In genomic region chr16:32214156-32214555, GRCm38 (mm10) we compare ENCODE assay signal across 22 mouse cellular contexts. TPM values are rescaled to one million over a fixed set of nuclear protein-coding genes. Genes with fewer than 3 reads are reported as not detected.
DNase-seq lines count a peak whose midpoint lies in the region; ATAC-seq and TF ChIP-seq lines count a peak whose summit lies in the region.
"Had no signal": no experiment of that assay in that cellular context is flagged by ENCODE, and none has a peak within 500 bp of the region (broad histone marks: within the 10 kb centered on the region; RNA-seq: fewer than 3 reads in every experiment).

No protein-coding gene starts in this region.

- H3K4me3 ChIP-seq in heart, adult 2 months, result no peak overlapping the region
- H3K4me3 ChIP-seq in heart, embryonic 16.5 days (ENCODE audit: low read length), result no peak overlapping the region
- H3K4me3 ChIP-seq: embryonic facial prominence, embryonic 10.5 days; hindbrain, embryonic 12.5 days had no signal

- no peaks in the 10 kb centered on the region for H3K79me2 ChIP-seq in heart, adult 2 months (replicated peaks; ENCODE audit: control insufficient read depth, insufficient read depth, low read length)

- H3K4me2 ChIP-seq in heart, embryonic 16.5 days (ENCODE audit: low read depth, low read length), result no peak overlapping the region
- H3K4me2 ChIP-seq: hindbrain, embryonic 12.5 days had no signal

- peak overlapping the region; percentile 28 for H3K27ac ChIP-seq in heart, adult 2 months
- H3K27ac ChIP-seq in heart, embryonic 16.5 days (ENCODE audit: low read length), result 0 out of 2 replicates have a peak overlapping the region, but pooled peaks have one; percentile 14
- H3K27ac ChIP-seq: embryonic facial prominence, embryonic 10.5 days; hindbrain, embryonic 12.5 days had no signal

- intact Hi-C loops in heart, adult 2 months (cut with DNase I), result loop anchor here (5.0 kb wide), 1 partner anchor 58 kb away; the partner anchor contains the start of gene Smco1
- intact Hi-C loops in heart, postnatal 10 days (cut with DNase I), result no loop called here

- TF ChIP-seq CTCF in heart, adult 2 months (IDR thresholded peaks at IDR 0.05), result no peak

- no peaks in the 10 kb centered on the region for H3K27me3 ChIP-seq in heart, adult 2 months (ENCODE audit: control insufficient read depth, insufficient read depth, low read length)
- H3K27me3 ChIP-seq in heart, embryonic 16.5 days (ENCODE audit: control insufficient read depth, insufficient read depth, low read length), result no peaks in the 10 kb centered on the region
- H3K27me3 ChIP-seq: hindbrain, embryonic 12.5 days had no signal

- peaks cover 10% of the 10 kb centered on the region for H3K9me3 ChIP-seq in heart, embryonic 16.5 days (replicated peaks; ENCODE audit: control insufficient read depth, low read length)

- H3K4me1 ChIP-seq in heart, adult 2 months (ENCODE audit: control insufficient read depth, insufficient read depth, low read length), result no peaks in the 10 kb centered on the region; the same call in 1 of the 2 replicates
- H3K4me1 ChIP-seq in heart, embryonic 16.5 days (ENCODE audit: control insufficient read depth, insufficient read depth, low read length), result peaks cover 5% of the 10 kb centered on the region; the same call in 1 of the 2 replicates
- H3K4me1 ChIP-seq: embryonic facial prominence, embryonic 10.5 days; hindbrain, embryonic 12.5 days had no signal

- TF ChIP-seq EP300 in heart, adult 2 months (IDR thresholded peaks at IDR 0.05; ENCODE audit: insufficient read depth, low read depth, low read length), result no peak

- peak in 1 of 2 experiments; percentile 28 for DNase-seq in heart, adult 2 months
- no peak for DNase-seq in heart, postnatal 4 days
- no peak for DNase-seq in heart, postnatal 10 days
- DNase-seq in right cerebral cortex, adult 18-20 months, result peak; percentile 23
- no peak for DNase-seq in right cerebral cortex, postnatal 14 days
- DNase-seq: adrenal gland, adult 2 months; adrenal gland, postnatal 25 days; cerebellum, adult 2 months; cerebellum, postnatal 10 days; gastrocnemius, postnatal 25 days; kidney, adult 8-10 months had no signal

- H3K9ac ChIP-seq in heart, adult 2 months (ENCODE audit: low read depth, low read length), result no peak overlapping the region
- H3K9ac ChIP-seq in heart, embryonic 16.5 days (ENCODE audit: low read length), result no peak overlapping the region
- H3K9ac ChIP-seq: hindbrain, embryonic 12.5 days had no signal

- no peak for TF ChIP-seq POLR2A in heart, adult 2 months (IDR thresholded peaks at IDR 0.05; ENCODE audit: insufficient read depth, low read depth, low read length)

- H3K36me3 ChIP-seq in heart, adult 2 months (ENCODE audit: control insufficient read depth, insufficient read depth, low read length), result no peaks in the 10 kb centered on the region
- no peaks in the 10 kb centered on the region for H3K36me3 ChIP-seq in heart, embryonic 16.5 days (ENCODE audit: control insufficient read depth, insufficient read depth)
- H3K36me3 ChIP-seq: embryonic facial prominence, embryonic 10.5 days; hindbrain, embryonic 12.5 days had no signal

- ATAC-seq in heart, embryonic 16.5 days (replicated peaks; ENCODE audit: extremely low read depth, insufficient read depth, low FRiP score), result no peak
- ATAC-seq: forebrain, embryonic 14.5 days; hindbrain, embryonic 16.5 days; inflammation-experienced regulatory T-cells, adult 6 months; intestine, postnatal 0 days had no signal

RNA-seq across cellular contexts. Expression of gene Fbxo45, which starts 32.8 kb away (rescaled TPM):
- 10 to 100 TPM; 10.8 to 13.5 TPM for total RNA-seq in heart, adult 2 months (2021)
- 3.3 and 6.2 TPM in 2 replicates for polyA plus RNA-seq in heart, adult 2 months (2012; rRNA removed)
- total RNA-seq in heart, postnatal 4 days (2021), result 10 to 100 TPM; 16.6 to 18.4 TPM
- polyA plus RNA-seq in heart, embryonic 16.5 days (2015; fragmentation: Nextera tagmentation; extraction: Ambion mirVana), result 3.7 and 5.1 TPM in 2 replicates
- total RNA-seq in heart, postnatal 10 days (2021), result 10 to 100 TPM; 15.5 to 16.3 TPM

RNA-seq across cellular contexts. Expression of gene Wdr53, which starts 32.9 kb away (rescaled TPM):
- total RNA-seq in heart, adult 2 months (2021), result 1 to 10 TPM; 7.6 TPM
- polyA plus RNA-seq in heart, adult 2 months (2012; rRNA removed), result 3.3 and 8.1 TPM in 2 replicates
- total RNA-seq in heart, postnatal 4 days (2021), result 1 to 10 TPM; 8.0 to 8.5 TPM
- 11.6 and 11.9 TPM in 2 replicates for polyA plus RNA-seq in heart, embryonic 16.5 days (2015; fragmentation: Nextera tagmentation; extraction: Ambion mirVana)
- 1 to 10 TPM; 6.8 to 6.9 TPM for total RNA-seq in heart, postnatal 10 days (2021)

RNA-seq across cellular contexts. Expression of gene Bex6, which starts 34.5 kb away (rescaled TPM):
- not detected for total RNA-seq in heart, adult 2 months (2021)
- polyA plus RNA-seq in heart, adult 2 months (2012; rRNA removed), result not detected in 2 replicates
- total RNA-seq in heart, postnatal 4 days (2021), result not detected
- polyA plus RNA-seq in heart, embryonic 16.5 days (2015; fragmentation: Nextera tagmentation; extraction: Ambion mirVana), result 0.47 and 1.1 TPM in 2 replicates
- total RNA-seq in heart, postnatal 10 days (2021), result not detected
- total RNA-seq: adrenal gland, adult 2 months; adrenal gland, postnatal 25 days; gastrocnemius, postnatal 25 days; heart, postnatal 25 days had no signal
- polyA plus RNA-seq: adrenal gland, adult 2 months; cerebellum, adult 2 months; embryonic facial prominence, embryonic 10.5 days; embryonic facial prominence, embryonic 14.5 days; forebrain, embryonic 14.5 days; hindbrain, embryonic 12.5 days; hindbrain, embryonic 16.5 days had no signal

RNA-seq across cellular contexts. Expression of gene Nrros, which starts 48.8 kb away (rescaled TPM):
- total RNA-seq in heart, adult 2 months (2021), result 1 to 10 TPM; 3.9 to 4.7 TPM
- 9.1 and 9.5 TPM in 2 replicates for polyA plus RNA-seq in heart, adult 2 months (2012; rRNA removed)
- 1 to 10 TPM; 6.0 to 6.7 TPM for total RNA-seq in heart, postnatal 4 days (2021)
- 18.1 and 20.5 TPM in 2 replicates for polyA plus RNA-seq in heart, embryonic 16.5 days (2015; fragmentation: Nextera tagmentation; extraction: Ambion mirVana)
- 1 to 10 TPM; 5.7 to 6.8 TPM for total RNA-seq in heart, postnatal 10 days (2021)

RNA-seq across cellular contexts. Expression of gene Smco1, which starts 57.1 kb away (rescaled TPM):
- 10 to 100 TPM; 25.2 to 29.6 TPM for total RNA-seq in heart, adult 2 months (2021)
- polyA plus RNA-seq in heart, adult 2 months (2012; rRNA removed), result 10.9 and 23.4 TPM in 2 replicates
- 1 to 10 TPM; 2.1 to 2.9 TPM for total RNA-seq in heart, postnatal 4 days (2021)
- 0.16 TPM in 1 of 2 replicates, not detected in the other for polyA plus RNA-seq in heart, embryonic 16.5 days (2015; fragmentation: Nextera tagmentation; extraction: Ambion mirVana)
- 1 to 10 TPM; 7.9 to 9.6 TPM for total RNA-seq in heart, postnatal 10 days (2021)
- total RNA-seq: adrenal gland, adult 2 months; ES-E14; granulocyte monocyte progenitor cell, adult 5-6 weeks had no signal
- polyA plus RNA-seq: adrenal gland, adult 2 months; embryonic facial prominence, embryonic 10.5 days; embryonic facial prominence, embryonic 14.5 days; forebrain, embryonic 14.5 days; hindbrain, embryonic 16.5 days; inflammation-experienced regulatory T-cells, adult 6 months; intestine, postnatal 0 days had no signal
